Mouse (Mus musculus): Measurements from ENCODE around the gene Ppih. TPM values are rescaled to one million over a fixed set of nuclear protein-coding genes. Genes with fewer than 3 reads are reported as not detected.

Ppih gene
- 53.0 and 55.8 TPM in 2 replicates for polyA plus RNA-seq (2012; rRNA removed)

GRCm38 (mm10) chr4:119320131-119320830 is at the start of gene Ppih:
Gene Ppih (minus strand): TSS chr4:119320546.

DNA sequence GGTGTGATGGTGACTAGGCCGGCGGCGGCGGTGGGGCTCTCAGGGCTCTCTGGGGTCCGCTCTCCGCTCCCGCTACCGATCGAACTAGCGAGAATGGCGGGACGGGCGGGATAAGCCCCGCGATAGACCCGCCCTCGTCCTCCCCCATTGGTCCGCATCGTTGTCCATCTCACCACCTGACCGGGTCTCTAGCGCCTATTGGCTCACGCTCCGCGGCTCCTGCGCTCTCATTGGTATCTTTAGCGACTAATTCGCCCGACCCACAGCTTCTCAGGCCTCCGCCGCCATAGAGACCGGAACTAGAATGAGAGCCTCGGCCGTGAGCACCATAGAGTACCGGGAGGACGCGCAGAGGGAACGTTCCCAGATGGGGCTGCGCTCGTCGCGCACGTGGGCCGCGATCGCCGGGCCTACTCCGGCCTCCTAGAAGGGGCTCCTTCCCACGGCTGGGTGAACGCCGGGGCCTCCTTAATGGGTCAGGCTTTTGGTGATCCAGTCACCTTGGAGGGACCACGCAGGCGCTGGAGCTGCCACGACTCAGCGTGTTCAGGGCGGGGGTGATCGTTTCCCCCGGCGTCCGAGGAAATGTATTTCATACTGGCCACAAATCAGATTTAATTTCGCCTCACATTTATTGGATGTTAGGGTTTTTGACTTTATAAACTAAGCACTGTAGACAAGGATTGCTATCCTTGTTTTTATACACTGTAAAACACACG is 25.8 kb downstream of the Ppih start, which contains the start of gene Ybx1:
Gene Ybx1 (minus strand): TSS at position 190 of the 719 bp plus-strand sequence.

DNA sequence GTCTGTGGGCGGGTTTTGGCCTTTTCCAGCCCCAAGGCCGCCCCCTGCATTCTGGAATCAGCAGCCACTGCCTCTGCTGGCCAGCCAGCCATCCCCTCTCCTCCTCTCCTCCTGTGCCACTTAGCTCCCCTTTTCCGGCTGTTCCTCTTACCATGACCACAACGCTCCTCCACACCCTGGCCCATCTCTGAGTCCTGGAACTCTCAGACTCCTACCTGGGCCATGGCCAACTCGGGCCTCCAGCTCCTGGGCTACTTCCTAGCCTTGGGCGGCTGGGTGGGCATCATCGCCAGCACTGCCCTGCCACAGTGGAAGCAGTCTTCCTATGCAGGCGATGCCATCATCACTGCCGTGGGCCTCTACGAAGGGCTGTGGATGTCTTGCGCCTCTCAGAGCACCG is 65.0 kb downstream of the Ppih start, which contains the start of gene Cldn19:
Gene Cldn19 (plus strand): TSS at position 64 of the 400 bp plus-strand sequence.

Other genes with a start within 250 kb of the Ppih start
- gene Slc2a1, start 211.8 kb downstream of the Ppih start, polyA plus RNA-seq (2012; rRNA removed): 64.7 and 77.2 TPM in 2 replicates
- 4.2 and 5.2 TPM in 2 replicates for gene Zfp691, start 146.4 kb downstream of the Ppih start, polyA plus RNA-seq (2012; rRNA removed)
- gene Ermap, start 130.5 kb downstream of the Ppih start, polyA plus RNA-seq (2012; rRNA removed): 0.45 and 0.51 TPM in 2 replicates
- gene Svbp, start 125.2 kb downstream of the Ppih start, polyA plus RNA-seq (2012; rRNA removed): 152 and 154 TPM in 2 replicates
- 0.56 and 0.60 TPM in 2 replicates for gene Tmem269, start 102.3 kb downstream of the Ppih start, polyA plus RNA-seq (2012; rRNA removed)
- gene AU022252, start 87.8 kb downstream of the Ppih start, polyA plus RNA-seq (2012; rRNA removed): 15.4 and 16.3 TPM in 2 replicates
- 20.6 and 24.2 TPM in 2 replicates for gene P3h1, start 87.6 kb downstream of the Ppih start, polyA plus RNA-seq (2012; rRNA removed)
- 0.56 and 1.1 TPM in 2 replicates for gene Cldn19, start 65.1 kb downstream of the Ppih start, polyA plus RNA-seq (2012; rRNA removed)
- 777 and 833 TPM in 2 replicates for gene Ybx1, start 25.9 kb downstream of the Ppih start, polyA plus RNA-seq (2012; rRNA removed)
- gene Ccdc30, start 95.0 kb upstream of the Ppih start, polyA plus RNA-seq (2012; rRNA removed): 13.4 and 13.5 TPM in 2 replicates
- 10.5 and 10.8 TPM in 2 replicates for gene Ppcs, start 101.9 kb upstream of the Ppih start, polyA plus RNA-seq (2012; rRNA removed)
- 0.25 and 0.44 TPM in 2 replicates for gene Zmynd12, start 102.3 kb upstream of the Ppih start, polyA plus RNA-seq (2012; rRNA removed)
- 21.0 and 21.6 TPM in 2 replicates for gene Rimkla, start 172.1 kb upstream of the Ppih start, polyA plus RNA-seq (2012; rRNA removed)
- 41.1 and 45.4 TPM in 2 replicates for gene Foxj3, start 216.5 kb upstream of the Ppih start, polyA plus RNA-seq (2012; rRNA removed)
- 13.9 and 15.2 TPM in 2 replicates for gene Frg2f1, start 219.0 kb upstream of the Ppih start, polyA plus RNA-seq (2012; rRNA removed)

Data from central nervous system, embryonic 18 days (tissue).